ENCODE assay signal across 32 mouse cellular contexts in genomic region chrX:136749329-136749728, GRCm38 (mm10). TPM values are rescaled to one million over a fixed set of nuclear protein-coding genes. Genes with fewer than 3 reads are reported as not detected.
A peak's percentile ranks its signal among the peaks of the same experiment; 100 is the strongest.
DNase-seq lines count a peak whose midpoint lies in the region; ATAC-seq lines count a peak whose summit lies in the region.
"Had no signal": no experiment of that assay in that cellular context is flagged by ENCODE, and none has a peak within 500 bp of the region (broad histone marks: within the 10 kb centered on the region; RNA-seq: fewer than 3 reads in every experiment).

No protein-coding gene starts in this region.

- H3K27me3 ChIP-seq in hindbrain, embryonic 12.5 days = no peaks in the 10 kb centered on the region
- H3K27me3 ChIP-seq: CH12.LX; forebrain, embryonic 13.5 days; heart, embryonic 12.5 days; heart, embryonic 15.5 days had no signal

- DNase-seq in layer of hippocampus, adult 11-12 months (ENCODE audit: low spot score) = peak; percentile 23
- DNase-seq in layer of hippocampus, postnatal 36 days = no peak
- peak; percentile 71 for DNase-seq in layer of hippocampus, adult 9-11 months
- no peak for DNase-seq in layer of hippocampus, postnatal 14 days (ENCODE audit: low spot score in 2 of 2)
- DNase-seq in brain, adult 2 months (ENCODE audit: low read depth, low spot score) = peak; percentile 87
- DNase-seq: adrenal gland, adult 2 months; adrenal gland, postnatal 14 days; B cell, adult 2 months; cerebellum, adult 11-12 months; cerebellum, adult 8-10 months; cerebellum, postnatal 10 days; cerebellum, postnatal 36 days; gastrocnemius, postnatal 25 days; heart, adult 18-20 months; heart, postnatal 10 days; heart, postnatal 36 days had no signal

- no peak for ATAC-seq in hindbrain, embryonic 12.5 days (ENCODE audit: low FRiP score)
- ATAC-seq: forebrain, embryonic 13.5 days; forebrain, embryonic 16.5 days; hindbrain, postnatal 0 days; inflammation-experienced regulatory T-cells, adult 6 months; Patski had no signal

- H3K9me3 ChIP-seq in hindbrain, embryonic 12.5 days (replicated peaks) = no peaks in the 10 kb centered on the region
- H3K9me3 ChIP-seq: forebrain, embryonic 10.5 days; forebrain, embryonic 13.5 days; G1E; heart, embryonic 12.5 days; heart, embryonic 15.5 days; hindbrain, embryonic 10.5 days had no signal

- H3K9ac ChIP-seq in hindbrain, embryonic 12.5 days = no peak overlapping the region
- H3K9ac ChIP-seq: forebrain, embryonic 13.5 days; heart, embryonic 12.5 days; heart, embryonic 15.5 days; hindbrain, embryonic 14.5 days had no signal

- H3K4me2 ChIP-seq in hindbrain, embryonic 12.5 days (replicated peaks) = no peak overlapping the region
- H3K4me2 ChIP-seq: forebrain, embryonic 13.5 days; heart, embryonic 12.5 days; heart, embryonic 15.5 days; hindbrain, embryonic 14.5 days had no signal

- H3K4me3 ChIP-seq in hindbrain, embryonic 12.5 days = no peak overlapping the region
- H3K4me3 ChIP-seq: forebrain, embryonic 10.5 days; forebrain, embryonic 13.5 days; heart, embryonic 12.5 days; heart, embryonic 15.5 days; hindbrain, embryonic 10.5 days had no signal

- WGBS in hindbrain, embryonic 12.5 days = 77% methylated on average over 4 of the region's 4 CpGs

- H3K27ac ChIP-seq in hindbrain, embryonic 12.5 days = no peak overlapping the region
- H3K27ac ChIP-seq: forebrain, embryonic 10.5 days; forebrain, embryonic 13.5 days; heart, embryonic 15.5 days; hindbrain, embryonic 10.5 days; hindbrain, embryonic 14.5 days; hindbrain, postnatal 0 days had no signal

- no peaks in the 10 kb centered on the region for H3K4me1 ChIP-seq in hindbrain, embryonic 12.5 days
- H3K4me1 ChIP-seq: forebrain, embryonic 10.5 days; forebrain, embryonic 13.5 days; heart, embryonic 12.5 days; heart, embryonic 15.5 days; hindbrain, embryonic 10.5 days had no signal

- H3K36me3 ChIP-seq in hindbrain, embryonic 12.5 days = no peaks in the 10 kb centered on the region
- H3K36me3 ChIP-seq: heart, embryonic 12.5 days; heart, embryonic 15.5 days had no signal

RNA-seq across cellular contexts. Expression of gene Morf4l2, which starts 5.8 kb away (rescaled TPM):
- total RNA-seq in layer of hippocampus, postnatal 36 days (2021) = 100 to 1,000 TPM; 404 to 419 TPM
- total RNA-seq in layer of hippocampus, postnatal 14 days (2021) = 100 to 1,000 TPM; 411 to 425 TPM
- 569 and 598 TPM in 2 replicates for polyA plus RNA-seq in hindbrain, embryonic 12.5 days (2016; fragmentation: Nextera tagmentation; extraction: Ambion mirVana)

RNA-seq across cellular contexts. Expression of gene Glra4, which starts 30.6 kb away (rescaled TPM):
- under 1 TPM in 1 of 2 experiments, not detected in 1; 0.25 TPM for total RNA-seq in layer of hippocampus, postnatal 36 days (2021)
- not detected for total RNA-seq in layer of hippocampus, postnatal 14 days (2021)
- polyA plus RNA-seq in hindbrain, embryonic 12.5 days (2016; fragmentation: Nextera tagmentation; extraction: Ambion mirVana) = 0.17 and 0.18 TPM in 2 replicates
- total RNA-seq: adrenal gland, postnatal 14 days; adrenal gland, postnatal 4 days; CH12.LX; G1E; gastrocnemius, adult 8-10 months; gastrocnemius, postnatal 25 days; heart, adult 18-20 months; heart, postnatal 10 days; heart, postnatal 36 days; hindbrain, postnatal 0 days had no signal
- polyA plus RNA-seq: adrenal gland, adult 2 months; forebrain, embryonic 13.5 days; forebrain, embryonic 16.5 days; G1E; gonadal fat pad, adult 2 months; heart, embryonic 12.5 days; heart, embryonic 15.5 days; hindbrain, embryonic 10.5 days; hindbrain, postnatal 0 days; inflammation-experienced regulatory T-cells, adult 6 months had no signal

RNA-seq across cellular contexts. Expression of gene Tceal1, which starts 41.5 kb away (rescaled TPM):
- 10 to 100 TPM; 14.4 to 15.5 TPM for total RNA-seq in layer of hippocampus, postnatal 36 days (2021)
- 10 to 100 TPM; 11.2 to 12.8 TPM for total RNA-seq in layer of hippocampus, postnatal 14 days (2021)
- 12.9 and 14.2 TPM in 2 replicates for polyA plus RNA-seq in hindbrain, embryonic 12.5 days (2016; fragmentation: Nextera tagmentation; extraction: Ambion mirVana)
- polyA plus RNA-seq: G1E, Patski had no signal

Comparison
In these comparisons a context has a peak if more than half of its experiments do, and no peak if none do; other contexts are left out.
1. DNase-seq: peak in layer of hippocampus, adult 11-12 months (single experiment), layer of hippocampus, adult 9-11 months (single experiment) and brain, adult 2 months (single experiment); none in layer of hippocampus, postnatal 36 days (0 of 2) and layer of hippocampus, postnatal 14 days (0 of 2).